Mouse (Mus musculus) kidney, embryonic 14.5 days (tissue): Measurements from ENCODE around the gene Atr. TPM values are rescaled to one million over a fixed set of nuclear protein-coding genes. Genes with fewer than 3 reads are reported as not detected.
A peak's percentile ranks its signal among the peaks of the same experiment; 100 is the strongest.

Source experiments
- ATAC-seq: fragments of 200-750 bp; cut with Nextera tagmentation; 2 replicates; pipeline ENCODE4 v1.8.0; 2017; ENCODE audit warnings: moderate number of reproducible peaks, mild to moderate bottlenecking, moderate TSS enrichment, moderate library complexity; ENCODE audit not compliant: low FRiP score, low TSS enrichment
- H3K27ac ChIP-seq: fragments of 300-500 bp; sonication (generic); 2 replicates; pipeline ENCODE4 v1.5.1; 2014; ENCODE audit warnings: low read depth, mild to moderate bottlenecking, low read length, moderate library complexity, mixed read lengths
- H3K27me3 ChIP-seq: fragments of 300-500 bp; sonication (generic); 2 replicates; pipeline ENCODE4 v1.6.1; 2014; ENCODE audit warnings: mild to moderate bottlenecking, low read length; ENCODE audit not compliant: control insufficient read depth, insufficient read depth
- H3K36me3 ChIP-seq: fragments of 300-500 bp; sonication (generic); 2 replicates; pipeline ENCODE4 v1.6.1; 2014; ENCODE audit warnings: low read length, mixed read lengths; ENCODE audit not compliant: control insufficient read depth, insufficient read depth
- H3K4me1 ChIP-seq: fragments of 300-500 bp; sonication (generic); 2 replicates; pipeline ENCODE4 v1.6.1; 2014; ENCODE audit warnings: low read length, mixed read lengths; ENCODE audit not compliant: control insufficient read depth, insufficient read depth
- H3K4me2 ChIP-seq: fragments of 300-500 bp; sonication (generic); replicated peaks from 2 replicates; pipeline ENCODE4 v1.6.1; 2014; ENCODE audit warnings: low read depth, mild to moderate bottlenecking, low read length
- H3K4me3 ChIP-seq: fragments of 300-500 bp; sonication (generic); 2 replicates; pipeline ENCODE4 v1.5.1; 2014; ENCODE audit warnings: mild to moderate bottlenecking, low read length
- H3K9ac ChIP-seq: fragments of 300-500 bp; sonication (generic); 2 replicates; pipeline ENCODE4 v1.6.1; 2014; ENCODE audit warnings: low read depth, mild to moderate bottlenecking, low read length, moderate library complexity
- H3K9me3 ChIP-seq: fragments of 300-500 bp; sonication (generic); 2 replicates; pipeline ENCODE4 v1.6.1; 2016; ENCODE audit warnings: low read length; ENCODE audit not compliant: control insufficient read depth
- WGBS: fragments of 180-500 bp; shearing (Covaris S2); extraction: QIAGEN DNeasy Blood & Tissue Kit; methylation state at CpG from one replicate; pipeline ENCODE4 v1.1.7; 2014; 5-methylcytosine and 5-hydroxymethylcytosine counted together
- polyA plus RNA-seq: library from polyadenylated mRNA; unstranded; fragments of >200 nt; fragmentation: Nextera tagmentation; extraction: Ambion mirVana; gene quantifications from 2 replicates; pipeline ENCODE4 v1.2.1, GENCODE M21; 2014

Atr gene
- polyA plus RNA-seq, 1 experiment from 2014 or later, result 27.7 TPM

DNA sequence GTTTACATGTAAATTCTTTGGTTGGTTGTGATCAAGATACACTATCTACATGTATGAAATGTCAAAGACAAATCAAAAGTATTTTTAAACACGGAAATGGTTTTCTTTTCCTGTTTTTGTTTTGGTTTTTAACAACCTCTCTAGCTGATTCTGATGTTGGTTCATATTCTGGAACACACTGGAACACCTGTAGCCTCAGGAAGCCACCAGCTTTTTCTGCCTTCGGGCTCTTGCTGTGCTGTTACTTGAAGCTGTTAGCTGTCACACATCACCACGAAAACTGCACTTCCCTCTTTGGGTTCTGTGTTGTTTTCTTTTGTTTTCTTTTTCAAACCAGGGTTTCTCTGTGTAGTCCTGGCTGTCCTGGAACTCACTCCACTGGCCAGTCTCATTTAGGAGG lies 22.6 kb upstream of the Atr start:
- Histone ChIP-seq H3K9me3 (no peaks in the 10 kb centered on the region), H3K4me2 (no peak overlapping the region), H3K9ac (no peak overlapping the region), H3K4me1 (no peaks in the 10 kb centered on the region), H3K36me3 (no peaks in the 10 kb centered on the region), H3K27me3 (no peaks in the 10 kb centered on the region), H3K4me3 (no peak overlapping the region), H3K27ac (no peak overlapping the region)
- 69% methylated on average over 3 of the region's 3 CpGs for WGBS
- no peak for ATAC-seq

DNA sequence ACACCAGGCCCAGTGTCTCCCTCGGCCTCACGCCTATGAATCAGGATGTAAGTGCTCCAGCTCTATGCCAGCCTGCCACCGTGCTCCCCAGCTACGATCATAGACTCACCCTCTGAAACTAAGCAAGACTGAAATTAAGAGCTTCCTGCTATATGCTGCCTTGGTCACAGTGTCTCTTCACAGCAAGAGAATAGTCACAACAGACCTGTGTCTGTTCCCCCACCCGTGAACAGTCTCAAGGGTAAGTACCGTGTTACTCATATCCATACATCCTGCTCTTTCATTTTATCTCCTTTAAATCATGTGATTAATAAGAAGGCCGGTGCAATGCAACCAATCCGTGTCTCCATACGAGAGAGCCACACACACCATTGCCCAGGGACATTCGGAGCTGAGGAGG lies 21.7 kb upstream of the Atr start:
- H3K4me2 ChIP-seq, result no peak overlapping the region
- H3K36me3 ChIP-seq, result no peaks in the 10 kb centered on the region
- no peaks in the 10 kb centered on the region for H3K27me3 ChIP-seq
- no peak overlapping the region for H3K4me3 ChIP-seq
- ATAC-seq, result 0 out of 2 replicates have a peak, but pooled peaks have one; percentile 16
- no peak overlapping the region for H3K27ac ChIP-seq
- no peaks in the 10 kb centered on the region for H3K9me3 ChIP-seq
- no peaks in the 10 kb centered on the region for H3K4me1 ChIP-seq
- 85% methylated on average over 10 of the region's 10 CpGs for WGBS
- no peak overlapping the region for H3K9ac ChIP-seq

DNA sequence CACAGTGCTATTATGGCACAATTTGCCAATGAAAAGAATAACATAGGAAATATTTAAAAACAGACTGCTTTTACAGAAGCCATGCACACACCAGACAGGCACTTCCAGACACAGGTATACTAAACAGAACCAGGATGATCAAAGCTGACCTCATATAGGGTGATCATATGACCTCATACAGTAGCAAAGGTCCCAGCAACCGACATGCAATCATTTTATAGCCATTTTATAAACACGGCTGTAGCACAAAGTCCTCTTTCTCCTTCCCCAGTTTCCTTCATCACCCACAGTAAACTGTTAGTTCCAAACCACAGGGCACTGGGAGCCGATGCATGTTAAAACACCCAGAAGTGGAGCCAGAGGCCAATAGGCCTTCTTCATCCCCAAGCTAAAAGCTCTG lies 18.0 kb upstream of the Atr start:
- Histone ChIP-seq H3K36me3 (no peaks in the 10 kb centered on the region), H3K9ac (no peak overlapping the region), H3K4me2 (no peak overlapping the region), H3K4me3 (no peak overlapping the region), H3K4me1 (no peaks in the 10 kb centered on the region), H3K27ac (no peak overlapping the region), H3K9me3 (no peaks in the 10 kb centered on the region), H3K27me3 (no peaks in the 10 kb centered on the region)
- ATAC-seq, result no peak
- 92% methylated on average over 3 of the region's 3 CpGs for WGBS

DNA sequence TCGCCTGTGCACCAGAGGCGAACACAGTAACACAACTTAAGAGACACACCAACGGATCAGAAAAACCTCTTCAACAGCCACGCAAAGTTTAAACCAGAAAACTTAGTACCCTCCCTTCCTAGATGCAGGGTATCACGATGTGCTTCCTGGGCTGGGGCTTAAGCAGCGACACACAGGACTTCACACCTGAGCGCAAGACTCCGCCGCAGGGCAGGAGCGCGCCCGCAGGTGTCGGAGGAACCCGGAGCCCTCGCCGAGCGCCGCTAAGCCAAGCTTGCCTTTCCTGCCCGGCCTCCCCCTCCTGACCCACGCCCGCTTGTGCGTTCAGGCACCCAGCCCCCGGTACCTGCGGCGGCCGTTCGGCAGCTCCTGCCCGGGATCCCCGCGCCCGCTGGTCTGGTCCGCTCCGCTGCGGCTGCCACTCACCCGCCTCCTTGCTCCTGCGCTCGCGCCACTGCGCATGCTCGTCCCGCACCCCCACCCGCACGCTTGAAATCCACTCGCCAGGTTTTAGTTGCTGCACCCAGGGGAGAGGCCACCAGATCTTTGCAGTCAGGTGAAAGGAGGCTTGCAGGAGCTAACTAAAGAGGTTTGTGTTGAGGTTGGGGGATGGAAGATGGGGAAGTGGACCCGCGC lies 12.5 kb upstream of the Atr start, which contains the start of gene Pls1:
Pls1 (minus strand) TSS at position 487 of the 636 bp plus-strand sequence.
- no peaks in the 10 kb centered on the region for H3K36me3 ChIP-seq
- H3K4me2 ChIP-seq, result peak within 1 kb of the TSS; percentile 90
- H3K27ac ChIP-seq, result no peak within 1 kb of the TSS
- H3K4me1 ChIP-seq, result no peaks in the 10 kb centered on the region
- WGBS, result under 1% methylated on average over 43 of the region's 46 CpGs
- peak within 1 kb of the TSS; percentile 44 for H3K9ac ChIP-seq
- H3K27me3 ChIP-seq, result no peaks in the 10 kb centered on the region; the same call in 1 of the 2 replicates
- peak within 1 kb of the TSS; percentile 66 for H3K4me3 ChIP-seq
- H3K9me3 ChIP-seq, result no peaks in the 10 kb centered on the region
- peak; percentile 92 for ATAC-seq

DNA sequence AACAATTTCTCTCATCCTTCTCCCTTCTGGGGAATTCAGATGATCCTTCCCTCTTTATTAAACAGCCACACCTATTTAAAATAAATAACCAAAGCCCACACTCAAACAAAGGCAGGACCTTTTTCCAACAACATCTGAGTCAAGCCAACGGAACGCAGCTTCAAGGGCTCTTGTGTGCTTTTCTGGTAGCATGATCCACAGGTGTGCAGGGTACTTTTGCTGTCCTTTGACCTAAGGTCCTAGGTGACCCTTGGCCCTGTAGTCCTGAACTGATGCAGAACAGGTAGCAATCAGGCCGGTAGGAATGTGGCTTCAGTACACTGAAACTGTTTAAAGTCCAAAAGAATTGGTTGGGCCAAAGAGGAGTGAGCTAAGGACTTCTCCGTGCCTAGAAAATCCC lies 11.7 kb upstream of the Atr start:
- 57% methylated on average over 4 of the region's 4 CpGs for WGBS
- Histone ChIP-seq H3K9me3 (no peaks in the 10 kb centered on the region), H3K36me3 (no peaks in the 10 kb centered on the region), H3K4me1 (no peaks in the 10 kb centered on the region), H3K4me2 (peak overlapping the region; percentile 90), H3K4me3 (peak overlapping the region; percentile 66; the same call in 1 of the 2 replicates), H3K9ac (no peak overlapping the region), H3K27me3 (no peaks in the 10 kb centered on the region; the same call in 1 of the 2 replicates), H3K27ac (no peak overlapping the region)
- no peak for ATAC-seq

DNA sequence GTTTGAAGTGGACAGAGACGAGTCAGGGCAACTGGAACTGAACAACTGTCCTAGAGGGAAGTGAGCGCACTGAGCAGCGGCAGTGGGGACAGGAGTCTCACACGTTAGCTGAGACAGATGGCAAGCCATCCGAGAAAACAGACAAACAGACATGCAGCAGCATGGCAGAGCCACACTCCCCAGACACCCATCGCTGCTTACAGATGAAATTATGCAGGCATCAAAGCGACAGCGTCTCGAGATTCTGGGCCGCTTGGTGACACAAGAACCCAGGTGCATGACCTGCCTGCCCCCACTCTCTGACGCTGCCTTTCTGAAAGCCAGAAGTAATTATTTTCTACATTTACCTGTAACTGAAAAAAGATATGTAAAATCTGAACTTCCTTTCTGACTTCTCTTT lies 5.7 kb upstream of the Atr start:
- Histone ChIP-seq H3K9me3 (no peaks in the 10 kb centered on the region), H3K27ac (no peak overlapping the region), H3K4me3 (no peak overlapping the region), H3K9ac (no peak overlapping the region), H3K36me3 (no peaks in the 10 kb centered on the region), H3K4me1 (no peaks in the 10 kb centered on the region), H3K4me2 (no peak overlapping the region), H3K27me3 (no peaks in the 10 kb centered on the region)
- ATAC-seq, result no peak
- WGBS, result 52% methylated on average over 11 of the region's 11 CpGs

DNA sequence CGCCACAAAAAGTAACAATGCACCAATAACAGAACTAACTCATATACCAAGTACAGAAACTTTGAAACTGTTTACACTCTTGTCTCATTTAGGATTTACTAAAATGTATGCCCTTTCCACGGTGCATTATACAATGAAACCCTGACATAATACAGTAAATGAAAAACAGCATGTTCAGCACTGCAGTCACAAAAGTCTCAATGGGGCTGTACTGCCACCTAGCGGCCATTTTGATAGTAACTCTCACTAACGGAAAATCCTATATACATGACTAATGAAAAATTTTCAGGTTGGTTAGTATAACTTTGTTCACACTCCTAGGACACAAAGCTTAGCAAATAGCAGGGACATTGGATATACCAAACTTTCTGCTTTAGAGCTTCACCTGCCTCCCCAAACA lies 4.5 kb upstream of the Atr start:
- Histone ChIP-seq H3K9ac (no peak overlapping the region), H3K36me3 (no peaks in the 10 kb centered on the region), H3K4me2 (no peak overlapping the region), H3K4me3 (no peak overlapping the region), H3K4me1 (no peaks in the 10 kb centered on the region), H3K27me3 (no peaks in the 10 kb centered on the region), H3K27ac (no peak overlapping the region), H3K9me3 (no peaks in the 10 kb centered on the region)
- 25% methylated on average over 4 of the region's 4 CpGs for WGBS
- no peak for ATAC-seq

DNA sequence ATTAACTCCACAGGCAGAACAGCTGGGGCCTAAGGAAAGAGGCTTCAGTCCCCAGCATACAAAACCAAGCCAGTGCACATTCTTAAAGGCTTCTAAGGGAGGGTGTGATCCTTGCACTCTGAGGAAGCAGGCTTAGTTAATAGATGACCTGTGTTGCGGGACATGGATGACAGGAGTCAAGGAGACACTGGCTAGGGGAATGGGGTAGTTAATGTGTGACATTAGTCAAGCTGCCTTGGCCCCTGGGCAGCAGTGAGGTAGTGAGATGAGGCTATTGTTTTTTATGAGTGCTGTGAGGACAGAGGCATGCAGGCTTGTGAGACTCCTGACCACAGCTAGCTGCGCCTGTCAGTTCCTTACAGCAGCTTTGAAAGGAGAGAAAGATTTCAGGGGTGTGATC lies 2.5 kb upstream of the Atr start:
- Histone ChIP-seq H3K9me3 (no peaks in the 10 kb centered on the region), H3K9ac (no peak overlapping the region), H3K4me3 (no peak overlapping the region), H3K4me2 (no peak overlapping the region), H3K4me1 (no peaks in the 10 kb centered on the region), H3K27ac (peak overlapping the region; percentile 7; the same call in 1 of the 2 replicates), H3K36me3 (no peaks in the 10 kb centered on the region), H3K27me3 (no peaks in the 10 kb centered on the region)
- ATAC-seq, result peak; percentile 38; the same call in 1 of the 2 replicates
- 67% methylated on average over 2 of the region's 2 CpGs for WGBS

DNA sequence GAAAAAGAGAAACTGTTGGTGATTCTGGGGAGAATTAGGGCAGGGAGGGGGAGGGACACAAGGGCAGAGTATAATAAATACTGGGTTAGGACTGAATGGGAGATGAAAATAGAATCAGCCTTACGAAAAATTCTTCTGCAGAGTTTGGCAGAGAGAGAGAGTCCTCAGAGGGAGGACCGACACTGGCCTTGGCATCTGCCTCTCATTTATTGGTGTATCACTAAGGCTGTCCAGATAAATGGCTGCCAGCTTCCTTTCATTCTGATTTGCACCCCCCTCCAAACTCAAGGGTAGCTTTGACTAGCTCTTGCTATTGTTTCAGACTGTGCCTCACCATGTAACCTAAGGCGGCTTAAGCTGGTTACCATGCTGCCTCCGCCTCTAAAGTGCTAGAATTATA lies 1.4 kb upstream of the Atr start:
- Histone ChIP-seq H3K27me3 (no peaks in the 10 kb centered on the region), H3K4me1 (no peaks in the 10 kb centered on the region), H3K9ac (no peak overlapping the region), H3K27ac (no peak overlapping the region), H3K36me3 (no peaks in the 10 kb centered on the region), H3K4me2 (no peak overlapping the region), H3K4me3 (no peak overlapping the region), H3K9me3 (no peaks in the 10 kb centered on the region)
- WGBS, result 96% methylated on average over 4 of the region's 4 CpGs
- no peak for ATAC-seq
